Mouse (Mus musculus) left cerebral cortex, adult 2 months (tissue): ENCODE data around the gene Ireb2. TPM values are rescaled to one million over a fixed set of nuclear protein-coding genes. Genes with fewer than 3 reads are reported as not detected.
A peak's percentile ranks its signal among the peaks of the same experiment; 100 is the strongest.
"Not testable (repeated sequence)": the region's sequence is repeated elsewhere in the genome, so short reads cannot be mapped to it uniquely, and the experiment has no call there.

Experiments used
- DNase-seq, 2 experiments: peaks; one replicate each; pipeline ENCODE4 v3.0.0; 2021 to 2022; ENCODE audit warnings: low spot score in 2 of 2, mixed read lengths in 1 of 2; ENCODE audit errors: extremely low spot score in 1 of 2
- H3K27ac ChIP-seq: fragments of 200-600 bp; 2 replicates; pipeline ENCODE4 v1.8.1; 2022
- H3K4me3 ChIP-seq: fragments of 200-600 bp; 2 replicates; pipeline ENCODE4 v1.8.1; 2022
- CTCF ChIP-seq: fragments of 200-600 bp; IDR thresholded peaks from 2 replicates; pipeline ENCODE4 v1.8.1; 2022; ENCODE audit warnings: antibody characterized with exemption, mild to moderate bottlenecking, moderate library complexity
- intact Hi-C: fragments of 180-260 bp; cut with DNase I; formaldehyde crosslinking; loops from one replicate; pipeline ENCODE4 v1.15.1; 2025
- long read RNA-seq, 2 experiments: library from polyadenylated mRNA; stranded (forward); transcript quantifications; one replicate each; pipeline ENCODE4 v2.0.0; 2021; ENCODE audit warnings: borderline mapping rate in 2 of 2
- total RNA-seq, 2 experiments: library from RNA; stranded (reverse); gene quantifications; 2 replicates each; pipeline ENCODE4 v1.2.3; 2021

The Ireb2 gene
- 10 to 100 TPM; 48.0 to 52.2 TPM for total RNA-seq
- long read RNA-seq, experiment 1, full-length matches to known transcripts = 8 of 9 reads
- long read RNA-seq, experiment 1, partial matches to known transcripts = 0 of 9 reads
- long read RNA-seq, experiment 1, other reads (novel, unspliced or antisense) = 1 of 9 reads
- long read RNA-seq, experiment 2, full-length matches to known transcripts = 7 of 12 reads
- long read RNA-seq, experiment 2, partial matches to known transcripts = 2 of 12 reads
- long read RNA-seq, experiment 2, other reads (novel, unspliced or antisense) = 3 of 12 reads

DNA sequence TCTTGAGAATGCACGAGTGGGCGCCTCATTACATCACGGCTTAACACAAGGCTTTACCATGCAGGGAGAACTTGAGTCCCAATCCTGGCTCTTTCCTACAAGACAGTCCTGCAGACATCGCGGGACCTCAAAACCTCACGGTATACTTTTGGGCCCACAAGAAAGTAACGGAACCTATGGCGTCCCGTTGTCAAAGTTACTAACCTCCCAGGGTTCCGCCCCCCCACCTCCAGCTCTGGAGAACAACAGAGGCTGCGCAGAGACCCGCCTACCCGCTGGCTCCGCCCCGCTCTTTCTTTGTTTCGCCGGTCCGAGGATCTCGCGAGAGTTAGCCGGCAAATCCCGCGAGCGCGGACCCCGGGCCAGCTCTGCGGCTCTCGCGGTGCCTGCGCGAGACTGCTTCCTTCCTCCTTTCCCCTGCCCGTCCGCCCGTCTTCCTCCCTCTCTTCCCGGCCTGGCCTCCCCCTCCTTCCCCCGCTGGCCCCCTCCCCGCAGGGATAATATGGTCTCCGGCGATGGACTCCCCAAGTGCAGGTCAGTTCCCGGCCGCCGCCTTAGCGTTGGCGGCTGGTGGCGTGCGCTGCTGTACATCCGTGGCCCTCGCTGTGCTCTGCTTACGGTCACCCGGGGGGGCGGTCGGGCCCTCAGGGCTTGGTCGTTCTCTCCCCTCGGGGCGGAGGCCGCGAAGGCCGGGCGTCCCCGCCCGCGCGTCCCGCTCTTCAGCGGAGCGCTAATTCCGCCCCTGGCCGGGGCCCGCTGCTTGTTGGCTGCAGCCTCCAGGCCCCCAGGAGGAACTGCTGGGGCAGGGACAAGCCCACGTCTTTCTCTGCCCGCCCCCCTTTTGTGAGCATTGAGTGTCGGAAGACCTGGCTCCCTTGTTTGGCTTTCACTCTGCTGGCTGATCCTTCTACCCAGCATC, at the start of gene Ireb2:
TSS of gene Ireb2 (plus strand) at position 427 of the 919 bp plus-strand sequence.
- no peak for TF ChIP-seq CTCF
- Histone ChIP-seq H3K27ac (peak within 1 kb of the TSS; percentile 92), H3K4me3 (peak within 1 kb of the TSS; percentile 75)
- DNase-seq = peak; percentile 99
- intact Hi-C loops = loop anchor here (2.0 to 5.0 kb wide), 2 partner anchors 54 to 87 kb away; partner anchors contain the start of genes AY074887, Hykk and Psma4

DNA sequence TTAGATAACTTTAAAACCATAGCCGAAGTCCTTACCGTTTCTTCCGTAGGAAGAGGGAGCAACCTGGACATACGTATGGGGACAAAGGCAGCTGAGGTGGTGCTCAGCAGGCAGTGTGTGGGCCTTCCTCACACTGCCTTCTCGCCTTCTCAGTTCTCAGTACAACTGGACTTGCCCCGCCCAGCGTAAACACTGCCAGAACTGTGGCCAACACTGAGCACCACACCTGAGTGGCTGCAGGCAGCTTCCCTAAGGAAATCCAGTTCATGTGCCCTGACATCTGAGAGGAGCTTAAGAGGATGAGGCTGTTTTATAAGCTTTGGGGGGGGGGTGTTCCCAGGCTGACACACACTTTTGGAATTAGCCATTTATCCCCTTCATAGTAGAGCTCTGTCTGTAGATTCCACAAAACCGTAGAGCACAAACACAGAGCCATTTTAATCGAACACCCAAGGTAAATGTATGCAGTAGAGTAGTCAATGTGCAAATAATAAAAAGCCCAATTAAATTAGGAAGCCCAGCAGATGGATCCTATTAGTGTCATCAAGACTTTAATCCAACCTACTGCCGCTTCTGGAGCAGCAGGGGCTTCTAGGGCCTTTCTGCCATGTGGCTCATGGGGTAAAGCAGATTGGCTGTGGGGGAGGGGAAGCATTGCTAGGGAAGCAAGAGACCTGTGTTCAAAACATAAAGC, 46.9 kb upstream of the Ireb2 start:
- no peak overlapping the region for H3K4me3 ChIP-seq
- H3K27ac ChIP-seq = no peak overlapping the region
- intact Hi-C loops = no loop called here
- no peak for TF ChIP-seq CTCF
- DNase-seq = no peak

DNA sequence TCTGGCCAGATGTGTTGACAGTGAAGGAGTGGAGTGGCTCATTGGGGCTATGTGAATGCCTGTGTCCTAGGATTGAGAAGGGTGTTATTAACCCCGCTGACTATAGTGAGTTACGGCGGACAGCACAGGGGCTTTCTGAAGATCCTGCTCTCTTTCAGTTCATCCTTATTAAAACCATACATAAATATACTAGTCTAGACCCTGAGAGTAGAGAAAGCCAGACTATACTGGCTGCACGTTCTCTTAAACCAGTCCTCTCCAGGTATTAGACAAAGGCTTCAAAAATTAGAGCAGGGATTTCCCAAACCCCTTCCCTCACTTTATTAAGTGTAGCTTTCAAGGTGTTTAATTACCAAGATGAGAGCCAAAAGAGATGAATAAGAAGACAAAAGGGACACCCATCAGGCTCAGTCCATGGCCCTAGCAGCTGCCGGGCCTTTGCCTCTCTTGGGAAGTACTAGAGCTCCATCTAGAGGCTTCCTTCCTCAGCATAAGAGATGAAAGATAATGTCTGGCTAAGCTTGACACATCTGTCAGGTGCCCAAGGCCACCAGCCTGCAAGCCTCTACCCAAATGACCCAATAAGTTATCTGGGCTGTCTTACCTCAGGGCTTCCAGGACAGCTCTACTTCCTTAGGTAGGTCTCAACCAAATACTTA, 42.0 kb upstream of the Ireb2 start:
- TF ChIP-seq CTCF = peak; percentile 81
- Histone ChIP-seq H3K4me3 (no peak overlapping the region), H3K27ac (no peak overlapping the region)
- peak; percentile 19 to 28 for DNase-seq
- intact Hi-C loops = loop anchor here (1.0 to 2.0 kb wide), 2 partner anchors 83 to 207 kb away; no protein-coding TSS in a partner anchor

DNA sequence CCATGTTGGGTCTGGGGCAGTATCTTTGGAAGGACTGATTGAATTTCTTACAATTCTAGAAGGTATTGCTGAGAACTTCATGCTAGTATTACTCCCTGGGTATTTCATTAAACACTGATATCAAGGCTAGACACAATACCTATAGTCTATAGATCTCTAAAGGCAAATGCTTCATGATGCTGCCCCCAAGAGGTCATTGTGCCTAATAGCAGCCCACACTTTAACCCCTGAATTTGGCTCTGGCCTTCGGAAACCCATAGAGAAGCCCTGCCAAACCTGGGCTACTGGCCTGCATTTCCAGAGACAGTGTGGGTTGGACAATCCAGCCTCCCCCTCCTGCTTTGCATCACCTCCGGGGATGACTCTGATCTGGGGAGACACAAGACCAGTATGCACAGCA, 33.8 kb upstream of the Ireb2 start:
- peak; percentile 48 for TF ChIP-seq CTCF
- intact Hi-C loops = loop anchor here (2.0 to 5.0 kb wide), 3 partner anchors 67 to 483 kb away; no protein-coding TSS in a partner anchor
- Histone ChIP-seq H3K27ac (no peak overlapping the region), H3K4me3 (no peak overlapping the region)
- DNase-seq = no peak

DNA sequence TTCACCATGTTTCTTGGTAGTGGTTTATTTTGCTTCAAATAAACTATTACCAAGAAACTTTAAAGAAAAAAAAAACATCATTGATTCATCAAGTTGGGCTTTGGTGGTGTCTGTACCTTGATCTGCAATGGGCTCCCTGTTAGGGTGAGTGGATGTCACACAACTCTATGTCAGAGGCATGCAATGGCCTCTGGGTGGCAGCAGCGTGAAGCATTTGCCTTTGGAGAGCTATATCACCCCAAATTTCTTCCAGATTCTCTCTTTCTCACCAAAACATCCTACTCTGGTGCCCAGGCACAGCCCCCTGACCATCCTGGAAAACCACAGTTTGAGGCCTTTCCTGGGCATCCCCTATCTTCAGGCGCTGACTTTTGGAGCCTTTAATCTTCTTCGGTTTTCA, 33.0 kb upstream of the Ireb2 start:
- DNase-seq = peak; percentile 18 to 44
- peak; percentile 74 for TF ChIP-seq CTCF
- H3K4me3 ChIP-seq = no peak overlapping the region
- no peak overlapping the region for H3K27ac ChIP-seq
- intact Hi-C loops = loop anchor here (2.0 to 5.0 kb wide), 3 partner anchors 66 to 482 kb away; no protein-coding TSS in a partner anchor

DNA sequence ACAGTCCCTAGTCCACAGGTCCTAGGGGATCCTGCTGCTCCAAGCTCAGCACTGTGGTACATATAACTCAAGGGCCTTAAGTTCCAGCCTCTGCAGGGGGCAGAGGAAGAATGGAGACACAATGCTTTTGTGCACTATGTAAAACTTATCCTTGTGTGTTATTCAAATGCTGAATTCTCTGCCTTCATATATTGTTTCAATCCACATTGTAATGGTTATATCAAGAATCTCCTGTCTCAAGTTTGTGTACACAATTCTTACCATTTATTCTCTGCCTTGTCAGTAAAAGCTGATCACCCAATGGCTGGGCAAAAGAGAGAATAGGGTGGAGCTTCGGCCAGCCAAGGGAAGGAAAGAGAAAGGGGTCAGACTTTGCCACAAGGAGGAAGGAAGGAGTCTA, 29.8 kb upstream of the Ireb2 start:
- intact Hi-C loops = loop anchor here (5.0 kb wide), 1 partner anchor 478 kb away; no protein-coding TSS in a partner anchor
- no peak overlapping the region for H3K27ac ChIP-seq
- DNase-seq = no peak
- no peak for TF ChIP-seq CTCF
- H3K4me3 ChIP-seq = no peak overlapping the region

DNA sequence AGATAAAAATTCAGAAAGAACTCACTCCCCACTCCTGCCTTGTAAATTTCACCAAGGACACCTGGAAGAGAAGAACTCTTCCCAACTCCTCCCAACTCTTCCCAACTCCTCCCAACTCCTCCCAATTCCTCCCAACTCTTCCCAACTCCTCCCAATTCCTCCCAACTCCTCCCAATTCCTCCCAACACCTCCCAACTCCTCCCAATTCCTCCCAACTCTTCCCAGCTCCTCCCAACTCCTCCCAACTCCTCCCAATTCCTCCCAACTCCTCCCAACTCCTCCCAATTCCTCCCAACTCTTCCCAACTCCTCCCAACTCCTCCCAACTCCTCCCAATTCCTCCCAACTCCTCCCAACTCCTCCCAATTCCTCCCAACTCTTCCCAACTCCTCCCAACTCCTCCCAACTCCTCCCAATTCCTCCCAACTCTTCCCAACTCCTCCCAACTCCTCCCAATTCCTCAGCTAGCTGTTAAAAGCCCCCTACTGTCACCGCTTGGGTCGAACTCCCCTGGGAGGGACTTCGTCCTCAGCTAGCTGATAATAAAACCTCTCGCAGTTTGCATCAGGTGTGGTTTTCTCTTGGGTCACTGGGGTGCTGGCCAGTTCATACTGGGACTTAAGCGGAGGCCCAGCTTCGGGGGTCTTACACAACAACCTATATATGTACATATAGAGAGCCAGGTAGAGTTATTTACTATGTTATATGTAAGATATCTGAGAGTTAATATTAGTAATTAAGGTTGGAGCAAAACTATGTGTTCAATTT, 27.5 kb upstream of the Ireb2 start:
- H3K27ac ChIP-seq, H3K4me3 ChIP-seq, DNase-seq, intact Hi-C loops: not testable (repeated sequence)

GRCm38 (mm10) chr9:54837835-54838234, 25.8 kb upstream of the Ireb2 start:
- intact Hi-C loops = no loop called here
- H3K27ac ChIP-seq = no peak overlapping the region
- no peak overlapping the region for H3K4me3 ChIP-seq
- no peak for TF ChIP-seq CTCF
- DNase-seq = no peak

DNA sequence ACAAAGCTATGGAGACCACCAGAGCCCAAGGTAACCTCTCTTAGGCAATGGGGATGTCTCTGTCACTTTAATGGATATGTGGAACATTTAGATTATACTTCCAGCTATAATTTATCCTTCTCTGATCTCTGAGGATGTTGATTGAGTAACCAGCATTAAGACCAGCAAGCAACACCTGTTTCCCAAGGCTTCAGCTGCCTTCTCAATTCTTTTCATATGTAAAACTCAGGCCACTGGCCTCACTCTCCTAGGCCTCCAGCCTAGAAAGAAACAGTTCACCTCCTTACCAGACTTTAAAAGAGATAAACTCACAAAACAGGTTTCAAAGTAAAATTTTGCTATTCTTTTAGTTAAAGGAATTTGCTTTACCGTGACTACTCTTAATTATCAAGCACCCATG, 23.4 kb upstream of the Ireb2 start:
- H3K27ac ChIP-seq = no peak overlapping the region
- DNase-seq = no peak
- intact Hi-C loops = no loop called here
- H3K4me3 ChIP-seq = no peak overlapping the region
- no peak for TF ChIP-seq CTCF

DNA sequence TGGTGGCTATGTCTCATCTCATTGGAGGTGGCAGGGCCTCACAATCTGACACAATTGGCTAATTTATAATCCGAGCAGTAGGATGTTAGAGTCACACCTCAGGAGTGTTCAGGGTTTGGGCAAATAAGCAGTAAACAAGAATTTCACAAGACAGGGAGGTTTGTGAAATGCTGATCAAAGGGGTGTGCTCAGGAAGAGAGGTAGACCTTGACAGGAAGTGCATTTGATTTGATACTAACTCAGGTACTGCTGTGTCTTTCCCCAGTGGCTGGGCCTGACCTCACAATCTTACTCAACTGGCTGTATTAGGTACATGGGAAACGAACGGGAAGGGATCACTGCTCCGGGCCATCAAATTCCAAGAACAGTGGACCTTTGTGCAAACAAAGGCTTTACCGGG, 21.3 kb upstream of the Ireb2 start:
- no peak for TF ChIP-seq CTCF
- Histone ChIP-seq H3K4me3 (no peak overlapping the region), H3K27ac (no peak overlapping the region)
- DNase-seq = no peak
- intact Hi-C loops = no loop called here
